Mouse (Mus musculus): Measurements from ENCODE around the gene Gm11554. TPM values are rescaled to one million over a fixed set of nuclear protein-coding genes. Genes with fewer than 3 reads are reported as not detected.
"Not testable (repeated sequence)": the region's sequence is repeated elsewhere in the genome, so short reads cannot be mapped to it uniquely, and the experiment has no call there.

The Gm11554 gene
- polyA plus RNA-seq, 1 experiment from 2014 or later = not detected

DNA sequence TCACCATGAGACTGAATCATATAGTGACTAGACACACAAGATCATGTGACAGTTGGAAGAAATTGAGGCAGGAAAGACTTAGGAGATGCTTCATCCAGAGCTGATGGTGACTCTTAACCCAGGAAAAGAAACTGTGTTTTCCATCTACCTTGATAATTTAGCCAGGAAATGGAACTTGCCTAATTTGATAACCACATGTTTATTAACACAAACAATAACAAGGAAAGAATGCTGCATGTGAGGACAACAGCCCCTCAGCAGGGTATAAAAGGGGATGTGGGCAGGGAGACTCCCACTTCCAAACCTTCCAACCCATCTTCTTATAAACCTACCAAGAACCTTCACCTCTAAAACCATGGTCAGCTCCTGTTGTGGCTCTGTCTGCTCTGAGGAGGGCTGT lies 19.3 kb downstream of the Gm11554 start, which contains the start of gene Krtap4-9:
Gene Krtap4-9 (plus strand): TSS at position 301 of the 400 bp plus-strand sequence.
- not testable (repeated sequence) for H3K27ac ChIP-seq (ENCODE audit: low read depth, low read length); H3K9me3 ChIP-seq (ENCODE audit: control insufficient read depth, low read length); H3K4me1 ChIP-seq (replicated peaks; ENCODE audit: control insufficient read depth, insufficient read depth, low read length); H3K4me2 ChIP-seq (ENCODE audit: low read depth, low read length, severe bottlenecking); DNase-seq (ENCODE audit: low spot score); H3K27me3 ChIP-seq (ENCODE audit: control insufficient read depth, insufficient read depth, low read length); H3K4me3 ChIP-seq (ENCODE audit: low read depth, low read length); H3K36me3 ChIP-seq (ENCODE audit: control insufficient read depth, insufficient read depth, low read length); H3K9ac ChIP-seq (ENCODE audit: low read length); ATAC-seq (replicated peaks; ENCODE audit: low FRiP score)

DNA sequence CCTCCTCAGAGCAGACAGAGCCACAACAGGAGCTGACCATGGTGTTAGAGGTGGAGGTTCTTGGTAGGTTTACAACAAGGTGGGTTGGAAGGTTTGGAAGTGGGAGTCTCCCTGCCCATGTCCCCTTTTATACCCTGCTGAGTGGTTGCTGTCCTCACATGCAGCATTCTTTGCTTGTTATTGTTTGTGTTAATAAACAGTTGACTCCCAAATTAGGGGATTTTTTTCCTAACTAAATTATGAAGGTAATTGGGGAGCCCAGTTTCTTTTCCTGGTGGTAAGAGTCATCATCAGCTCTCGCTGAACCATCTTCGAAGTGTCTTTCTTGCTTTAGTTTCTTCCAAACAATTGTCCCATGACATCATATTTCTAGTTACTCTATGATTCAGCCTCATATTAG lies 23.6 kb downstream of the Gm11554 start, which contains the start of gene Krtap4-8:
Gene Krtap4-8 (minus strand): TSS at position 101 of the 400 bp plus-strand sequence.
- no peak within 1 kb of the TSS for H3K9ac ChIP-seq (ENCODE audit: low read length)
- H3K4me1 ChIP-seq (replicated peaks; ENCODE audit: control insufficient read depth, insufficient read depth, low read length) = no peaks in the 10 kb centered on the region
- no peak within 1 kb of the TSS for H3K27ac ChIP-seq (ENCODE audit: low read depth, low read length)
- no peak within 1 kb of the TSS for H3K4me2 ChIP-seq (ENCODE audit: low read depth, low read length, severe bottlenecking)
- H3K27me3 ChIP-seq (ENCODE audit: control insufficient read depth, insufficient read depth, low read length) = no peaks in the 10 kb centered on the region
- 88% methylated on average over 2 of the region's 2 CpGs for WGBS
- H3K9me3 ChIP-seq (ENCODE audit: control insufficient read depth, low read length) = no peaks in the 10 kb centered on the region
- no peaks in the 10 kb centered on the region for H3K36me3 ChIP-seq (ENCODE audit: control insufficient read depth, insufficient read depth, low read length)
- no peak for DNase-seq (ENCODE audit: low spot score)
- no peak for ATAC-seq (replicated peaks; ENCODE audit: low FRiP score)
- no peak within 1 kb of the TSS for H3K4me3 ChIP-seq (ENCODE audit: low read depth, low read length)

DNA sequence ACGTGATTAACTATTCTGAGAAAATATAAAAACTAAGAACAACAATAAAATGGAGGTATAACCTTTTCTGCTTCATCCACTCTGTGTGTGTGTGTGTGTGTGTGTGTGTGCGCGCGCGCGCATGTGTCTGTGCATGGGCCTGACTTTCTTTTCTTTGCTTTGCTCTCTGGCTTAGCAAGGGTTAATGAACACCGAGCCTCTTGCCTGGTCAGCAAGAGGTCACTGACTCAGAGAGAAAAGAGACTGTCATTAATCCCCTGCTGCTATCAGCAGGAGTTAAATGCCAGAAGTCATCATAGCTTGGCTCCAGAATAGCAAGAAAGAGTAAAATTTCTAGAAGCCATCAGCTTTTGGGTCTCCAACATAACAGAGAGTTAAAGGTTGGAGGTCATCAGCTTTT lies 25.8 kb downstream of the Gm11554 start:
- no peaks in the 10 kb centered on the region for H3K4me1 ChIP-seq (replicated peaks; ENCODE audit: control insufficient read depth, insufficient read depth, low read length)
- DNase-seq (ENCODE audit: low spot score) = no peak
- WGBS = 51% methylated on average over 7 of the region's 7 CpGs

DNA sequence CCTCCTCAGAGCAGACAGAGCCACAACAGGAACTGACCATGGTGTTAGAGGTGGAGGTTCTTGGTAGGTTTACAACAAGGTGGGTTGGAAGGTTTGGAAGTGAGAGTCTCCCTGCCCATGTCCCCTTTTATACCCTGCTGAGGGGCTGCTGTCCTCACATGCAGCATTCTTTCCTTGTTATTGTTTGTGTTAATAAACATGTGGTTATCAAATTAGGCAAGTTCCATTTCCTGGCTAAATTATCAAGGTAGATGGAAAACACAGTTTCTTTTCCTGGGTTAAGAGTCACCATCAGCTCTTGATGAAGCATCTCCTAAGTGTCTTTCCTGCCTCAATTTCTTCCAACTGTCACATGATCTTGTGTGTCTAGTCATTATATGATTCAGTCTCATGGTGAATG lies 31.4 kb downstream of the Gm11554 start, which contains the start of gene Gm11595:
Gene Gm11595 (minus strand): TSS at position 101 of the 400 bp plus-strand sequence.
- DNase-seq (ENCODE audit: low spot score); H3K4me2 ChIP-seq (ENCODE audit: low read depth, low read length, severe bottlenecking); H3K36me3 ChIP-seq (ENCODE audit: control insufficient read depth, insufficient read depth, low read length); H3K4me3 ChIP-seq (ENCODE audit: low read depth, low read length); H3K27ac ChIP-seq (ENCODE audit: low read depth, low read length); H3K9me3 ChIP-seq (ENCODE audit: control insufficient read depth, low read length); H3K4me1 ChIP-seq (replicated peaks; ENCODE audit: control insufficient read depth, insufficient read depth, low read length); H3K27me3 ChIP-seq (ENCODE audit: control insufficient read depth, insufficient read depth, low read length); H3K9ac ChIP-seq (ENCODE audit: low read length); ATAC-seq (replicated peaks; ENCODE audit: low FRiP score): not testable (repeated sequence)

More for the DNA sequence above, 25.8 kb downstream of the Gm11554 start:
- no peaks in the 10 kb centered on the region for H3K9me3 ChIP-seq (ENCODE audit: control insufficient read depth, low read length)
- H3K27ac ChIP-seq (ENCODE audit: low read depth, low read length) = no peak overlapping the region
- no peak overlapping the region for H3K9ac ChIP-seq (ENCODE audit: low read length)
- no peak overlapping the region for H3K4me2 ChIP-seq (ENCODE audit: low read depth, low read length, severe bottlenecking)
- ATAC-seq (replicated peaks; ENCODE audit: low FRiP score) = no peak
- H3K27me3 ChIP-seq (ENCODE audit: control insufficient read depth, insufficient read depth, low read length) = no peaks in the 10 kb centered on the region
- H3K36me3 ChIP-seq (ENCODE audit: control insufficient read depth, insufficient read depth, low read length) = no peaks in the 10 kb centered on the region
- no peak overlapping the region for H3K4me3 ChIP-seq (ENCODE audit: low read depth, low read length)

DNA sequence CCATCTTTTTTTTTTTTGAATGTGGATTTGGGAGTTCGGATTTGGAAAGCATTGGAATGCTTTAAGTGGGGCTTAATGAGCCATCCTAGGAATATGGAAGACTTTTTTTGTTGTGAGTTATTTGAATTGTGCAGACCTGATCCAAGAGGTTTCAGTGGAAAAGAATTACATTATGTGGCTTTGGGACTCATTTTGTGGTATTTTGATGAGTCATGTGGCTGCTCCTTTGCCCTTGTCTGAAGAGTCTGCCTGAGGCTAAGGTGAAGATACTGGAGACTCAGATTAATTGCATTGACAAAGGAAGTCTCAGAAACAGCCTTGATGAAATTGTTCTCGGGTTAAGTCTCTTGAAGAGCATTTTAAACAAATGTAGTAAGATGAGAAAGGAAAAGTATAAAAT lies 35.8 kb downstream of the Gm11554 start:
- no peak for DNase-seq (ENCODE audit: low spot score)
- Histone ChIP-seq H3K4me3 (ENCODE audit: low read depth, low read length) (no peak overlapping the region), H3K9me3 (ENCODE audit: control insufficient read depth, low read length) (no peaks in the 10 kb centered on the region), H3K27ac (ENCODE audit: low read depth, low read length) (no peak overlapping the region), H3K27me3 (ENCODE audit: control insufficient read depth, insufficient read depth, low read length) (no peaks in the 10 kb centered on the region), H3K4me1 (replicated peaks; ENCODE audit: control insufficient read depth, insufficient read depth, low read length) (no peaks in the 10 kb centered on the region), H3K36me3 (ENCODE audit: control insufficient read depth, insufficient read depth, low read length) (no peaks in the 10 kb centered on the region), H3K4me2 (ENCODE audit: low read depth, low read length, severe bottlenecking) (no peak overlapping the region), H3K9ac (ENCODE audit: low read length) (no peak overlapping the region)
- 83% methylated on average over 2 of the region's 2 CpGs for WGBS
- no peak for ATAC-seq (replicated peaks; ENCODE audit: low FRiP score)

DNA sequence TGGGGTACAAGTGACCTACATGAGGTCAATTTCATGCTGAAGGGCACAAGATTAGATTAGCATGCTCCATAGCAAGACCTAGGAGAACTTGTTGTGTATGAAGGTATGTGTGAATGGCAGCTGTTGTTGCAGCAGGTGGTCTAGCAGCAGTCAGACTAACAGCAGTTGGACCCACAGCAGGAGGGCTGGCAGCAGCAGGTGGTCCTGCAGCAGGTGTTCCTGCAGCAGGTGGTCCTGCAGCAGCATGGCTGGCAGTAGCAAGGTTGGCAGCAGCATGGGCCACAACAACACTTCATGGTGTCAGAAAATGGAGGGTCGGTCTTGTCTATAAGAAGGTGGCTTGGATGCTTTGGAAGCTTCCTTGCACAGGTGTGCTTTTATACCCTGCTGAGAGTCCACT lies 45.4 kb downstream of the Gm11554 start:
- 90% methylated on average over 1 of the region's 1 CpGs for WGBS
- no peak overlapping the region for H3K27ac ChIP-seq (ENCODE audit: low read depth, low read length)
- H3K36me3 ChIP-seq (ENCODE audit: control insufficient read depth, insufficient read depth, low read length) = no peaks in the 10 kb centered on the region
- H3K4me2 ChIP-seq (ENCODE audit: low read depth, low read length, severe bottlenecking) = no peak overlapping the region
- ATAC-seq (replicated peaks; ENCODE audit: low FRiP score) = no peak
- no peaks in the 10 kb centered on the region for H3K27me3 ChIP-seq (ENCODE audit: control insufficient read depth, insufficient read depth, low read length)
- no peaks in the 10 kb centered on the region for H3K9me3 ChIP-seq (ENCODE audit: control insufficient read depth, low read length)
- no peak overlapping the region for H3K4me3 ChIP-seq (ENCODE audit: low read depth, low read length)
- H3K4me1 ChIP-seq (replicated peaks; ENCODE audit: control insufficient read depth, insufficient read depth, low read length) = no peaks in the 10 kb centered on the region
- peak; percentile 49 for DNase-seq (ENCODE audit: low spot score)
- no peak overlapping the region for H3K9ac ChIP-seq (ENCODE audit: low read length)

Other genes starting within 250 kb of the Gm11554 start
- gene Krtap3-2, start 247.6 kb downstream of the Gm11554 start, polyA plus RNA-seq (2014; fragmentation: Nextera tagmentation; extraction: Ambion mirVana) = not detected in 2 replicates
- not detected in 2 replicates for gene Gm11939, start 245.0 kb downstream of the Gm11554 start, polyA plus RNA-seq (2014; fragmentation: Nextera tagmentation; extraction: Ambion mirVana)
- not detected in 2 replicates for gene Krtap3-1, start 237.8 kb downstream of the Gm11554 start, polyA plus RNA-seq (2014; fragmentation: Nextera tagmentation; extraction: Ambion mirVana)
- gene Krtap1-5, start 223.4 kb downstream of the Gm11554 start, polyA plus RNA-seq (2014; fragmentation: Nextera tagmentation; extraction: Ambion mirVana) = not detected in 2 replicates
- gene Krtap1-4, start 220.8 kb downstream of the Gm11554 start, polyA plus RNA-seq (2014; fragmentation: Nextera tagmentation; extraction: Ambion mirVana) = not detected in 2 replicates
- not detected in 2 replicates for gene Krtap1-3, start 213.1 kb downstream of the Gm11554 start, polyA plus RNA-seq (2014; fragmentation: Nextera tagmentation; extraction: Ambion mirVana)
- not detected in 2 replicates for gene Krtap9-3, start 206.3 kb downstream of the Gm11554 start, polyA plus RNA-seq (2014; fragmentation: Nextera tagmentation; extraction: Ambion mirVana)
- gene Gm11938, start 201.1 kb downstream of the Gm11554 start, polyA plus RNA-seq (2014; fragmentation: Nextera tagmentation; extraction: Ambion mirVana) = not detected in 2 replicates
- gene Gm11937, start 194.3 kb downstream of the Gm11554 start, polyA plus RNA-seq (2014; fragmentation: Nextera tagmentation; extraction: Ambion mirVana) = not detected in 2 replicates
- gene Krtap2-4, start 189.6 kb downstream of the Gm11554 start, polyA plus RNA-seq (2014; fragmentation: Nextera tagmentation; extraction: Ambion mirVana) = not detected in 2 replicates
- not detected in 2 replicates for gene Gm11562, start 184.0 kb downstream of the Gm11554 start, polyA plus RNA-seq (2014; fragmentation: Nextera tagmentation; extraction: Ambion mirVana)
- gene Krtap4-1, start 176.2 kb downstream of the Gm11554 start, polyA plus RNA-seq (2014; fragmentation: Nextera tagmentation; extraction: Ambion mirVana) = not detected in 2 replicates
- gene Krtap4-2, start 169.4 kb downstream of the Gm11554 start, polyA plus RNA-seq (2014; fragmentation: Nextera tagmentation; extraction: Ambion mirVana) = not detected in 2 replicates
- not detected in 2 replicates for gene Krtap4-7, start 160.4 kb downstream of the Gm11554 start, polyA plus RNA-seq (2014; fragmentation: Nextera tagmentation; extraction: Ambion mirVana)
- not detected in 2 replicates for gene Gm11555, start 154.2 kb downstream of the Gm11554 start, polyA plus RNA-seq (2014; fragmentation: Nextera tagmentation; extraction: Ambion mirVana)
- gene Gm11563, start 145.5 kb downstream of the Gm11554 start, polyA plus RNA-seq (2014; fragmentation: Nextera tagmentation; extraction: Ambion mirVana) = not detected in 2 replicates
- gene Krtap4-6, start 138.5 kb downstream of the Gm11554 start, polyA plus RNA-seq (2014; fragmentation: Nextera tagmentation; extraction: Ambion mirVana) = not detected in 2 replicates
- gene Gm14190, start 113.7 kb downstream of the Gm11554 start, polyA plus RNA-seq (2014; fragmentation: Nextera tagmentation; extraction: Ambion mirVana) = not detected in 2 replicates
- gene Gm14180, start 70.2 kb downstream of the Gm11554 start, polyA plus RNA-seq (2014; fragmentation: Nextera tagmentation; extraction: Ambion mirVana) = not detected in 2 replicates
- gene Gm11595, start 31.5 kb downstream of the Gm11554 start, polyA plus RNA-seq (2014; fragmentation: Nextera tagmentation; extraction: Ambion mirVana) = not detected in 2 replicates
- not detected in 2 replicates for gene Krtap4-8, start 23.7 kb downstream of the Gm11554 start, polyA plus RNA-seq (2014; fragmentation: Nextera tagmentation; extraction: Ambion mirVana)
- gene Krtap4-9, start 19.2 kb downstream of the Gm11554 start, polyA plus RNA-seq (2014; fragmentation: Nextera tagmentation; extraction: Ambion mirVana) = not detected in 2 replicates
- gene Gm11596, start 11.0 kb downstream of the Gm11554 start, polyA plus RNA-seq (2014; fragmentation: Nextera tagmentation; extraction: Ambion mirVana) = not detected in 2 replicates
- not detected in 2 replicates for gene Gm11569, start 5.5 kb downstream of the Gm11554 start, polyA plus RNA-seq (2014; fragmentation: Nextera tagmentation; extraction: Ambion mirVana)
- gene Krtap4-13, start 5.4 kb upstream of the Gm11554 start, polyA plus RNA-seq (2014; fragmentation: Nextera tagmentation; extraction: Ambion mirVana) = not detected in 2 replicates
- gene Gm11564, start 11.2 kb upstream of the Gm11554 start, polyA plus RNA-seq (2014; fragmentation: Nextera tagmentation; extraction: Ambion mirVana) = not detected in 2 replicates
- gene 2300003K06Rik, start 33.6 kb upstream of the Gm11554 start, polyA plus RNA-seq (2014; fragmentation: Nextera tagmentation; extraction: Ambion mirVana) = not detected in 2 replicates
- gene Krtap4-16, start 47.2 kb upstream of the Gm11554 start, polyA plus RNA-seq (2014; fragmentation: Nextera tagmentation; extraction: Ambion mirVana) = not detected in 2 replicates
- not detected in 2 replicates for gene Gm11568, start 53.5 kb upstream of the Gm11554 start, polyA plus RNA-seq (2014; fragmentation: Nextera tagmentation; extraction: Ambion mirVana)
- not detected in 2 replicates for gene Gm11559, start 60.0 kb upstream of the Gm11554 start, polyA plus RNA-seq (2014; fragmentation: Nextera tagmentation; extraction: Ambion mirVana)
- not detected in 2 replicates for gene Krtap9-1, start 68.9 kb upstream of the Gm11554 start, polyA plus RNA-seq (2014; fragmentation: Nextera tagmentation; extraction: Ambion mirVana)
- not detected in 2 replicates for gene Gm11567, start 74.7 kb upstream of the Gm11554 start, polyA plus RNA-seq (2014; fragmentation: Nextera tagmentation; extraction: Ambion mirVana)
- not detected in 2 replicates for gene Krtap31-1, start 103.5 kb upstream of the Gm11554 start, polyA plus RNA-seq (2014; fragmentation: Nextera tagmentation; extraction: Ambion mirVana)
- not detected in 2 replicates for gene Gm11565, start 110.3 kb upstream of the Gm11554 start, polyA plus RNA-seq (2014; fragmentation: Nextera tagmentation; extraction: Ambion mirVana)
- gene Krtap31-2, start 131.8 kb upstream of the Gm11554 start, polyA plus RNA-seq (2014; fragmentation: Nextera tagmentation; extraction: Ambion mirVana) = not detected in 2 replicates
- gene Krtap9-5, start 144.0 kb upstream of the Gm11554 start, polyA plus RNA-seq (2014; fragmentation: Nextera tagmentation; extraction: Ambion mirVana) = not detected in 2 replicates
- not detected in 2 replicates for gene Krtap29-1, start 174.6 kb upstream of the Gm11554 start, polyA plus RNA-seq (2014; fragmentation: Nextera tagmentation; extraction: Ambion mirVana)
- not detected in 2 replicates for gene Krtap16-1, start 182.2 kb upstream of the Gm11554 start, polyA plus RNA-seq (2014; fragmentation: Nextera tagmentation; extraction: Ambion mirVana)
- gene Krtap17-1, start 189.5 kb upstream of the Gm11554 start, polyA plus RNA-seq (2014; fragmentation: Nextera tagmentation; extraction: Ambion mirVana) = not detected in 2 replicates
- not detected in 2 replicates for gene Krt33a, start 211.8 kb upstream of the Gm11554 start, polyA plus RNA-seq (2014; fragmentation: Nextera tagmentation; extraction: Ambion mirVana)
- gene Krt33b, start 225.4 kb upstream of the Gm11554 start, polyA plus RNA-seq (2014; fragmentation: Nextera tagmentation; extraction: Ambion mirVana) = not detected in 2 replicates
- not detected in 2 replicates for gene Krt34, start 237.1 kb upstream of the Gm11554 start, polyA plus RNA-seq (2014; fragmentation: Nextera tagmentation; extraction: Ambion mirVana)
- gene Krt31, start 246.1 kb upstream of the Gm11554 start, polyA plus RNA-seq (2014; fragmentation: Nextera tagmentation; extraction: Ambion mirVana) = not detected in 2 replicates

Measured in forebrain, embryonic 11.5 days (tissue).